Mouse (Mus musculus) liver, embryonic 16.5 days (tissue): ENCODE measurements around the gene Gm5150. TPM values are rescaled to one million over a fixed set of nuclear protein-coding genes. Genes with fewer than 3 reads are reported as not detected.
"Not testable (repeated sequence)": the region's sequence is repeated elsewhere in the genome, so short reads cannot be mapped to it uniquely, and the experiment has no call there.

ENCODE experiments used
- ATAC-seq: fragments of 200-750 bp; cut with Nextera tagmentation; 2 replicates; pipeline ENCODE4 v1.8.0; 2017; ENCODE audit warnings: low read depth, mild to moderate bottlenecking, moderate number of reproducible peaks, moderate library complexity
- H3K27ac ChIP-seq: fragments of 300-500 bp; sonication (generic); 2 replicates; pipeline ENCODE4 v1.5.1; 2014; ENCODE audit warnings: mild to moderate bottlenecking, low read length
- H3K27me3 ChIP-seq: fragments of 300-500 bp; sonication (generic); 2 replicates; pipeline ENCODE4 v1.6.1; 2014; ENCODE audit warnings: low read depth, low read length, mixed read lengths; ENCODE audit not compliant: control insufficient read depth, insufficient read depth
- H3K36me3 ChIP-seq: fragments of 300-500 bp; sonication (generic); 2 replicates; pipeline ENCODE4 v1.6.1; 2014; ENCODE audit warnings: mild to moderate bottlenecking; ENCODE audit not compliant: control insufficient read depth, insufficient read depth
- H3K4me1 ChIP-seq: fragments of 300-500 bp; sonication (generic); 2 replicates; pipeline ENCODE4 v1.6.1; 2014; ENCODE audit warnings: low read depth, low read length, mixed read lengths; ENCODE audit not compliant: control insufficient read depth
- H3K4me2 ChIP-seq: fragments of 300-500 bp; sonication (generic); 2 replicates; pipeline ENCODE4 v1.6.1; 2014; ENCODE audit warnings: low read depth, low read length, mixed read lengths
- H3K4me3 ChIP-seq: fragments of 300-500 bp; sonication (generic); 2 replicates; pipeline ENCODE4 v1.5.1; 2014; ENCODE audit warnings: low read depth, mild to moderate bottlenecking, low read length
- H3K9ac ChIP-seq: fragments of 300-500 bp; sonication (generic); 2 replicates; pipeline ENCODE4 v1.6.1; 2014; ENCODE audit warnings: low read depth, low read length
- H3K9me3 ChIP-seq: fragments of 300-500 bp; sonication (generic); replicated peaks from 2 replicates; pipeline ENCODE4 v1.6.1; 2016; ENCODE audit warnings: low read length; ENCODE audit not compliant: control insufficient read depth
- WGBS: fragments of 180-500 bp; shearing (Covaris S2); extraction: QIAGEN DNeasy Blood & Tissue Kit; methylation state at CpG from one replicate; pipeline ENCODE4 v1.1.7; 2014; ENCODE audit not compliant: insufficient replicate concordance; 5-methylcytosine and 5-hydroxymethylcytosine counted together
- polyA plus RNA-seq: library from polyadenylated mRNA; unstranded; fragments of >200 nt; fragmentation: Nextera tagmentation; extraction: Ambion mirVana; gene quantifications from 2 replicates; pipeline ENCODE4 v1.2.1, GENCODE M21; 2015

Gene Gm5150
- polyA plus RNA-seq, result 0.57 and 0.62 TPM in 2 replicates

DNA sequence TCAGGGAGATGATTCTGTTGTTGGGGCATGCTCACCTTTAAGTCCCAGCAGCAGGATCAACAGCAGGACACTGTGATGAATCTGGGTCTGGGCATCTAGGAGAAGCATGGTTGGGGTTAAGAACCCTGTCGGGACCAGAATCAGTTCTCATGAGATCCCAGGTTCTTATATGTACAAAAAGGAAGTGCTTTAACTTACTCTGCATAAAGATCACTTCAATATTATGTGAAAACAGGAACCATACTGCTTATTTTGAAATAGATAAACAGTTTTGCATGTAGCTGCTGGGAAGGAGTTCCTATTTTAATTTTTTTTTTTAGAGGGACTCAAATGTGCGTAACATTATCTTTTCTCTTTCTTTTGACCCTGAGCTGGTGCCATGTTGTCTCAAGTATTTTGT is at the start of gene Gm5150:
TSS of gene Gm5150 (minus strand) at position 223 of the 400 bp plus-strand sequence.
- H3K36me3 ChIP-seq, result no peaks in the 10 kb centered on the region
- H3K9ac ChIP-seq, result no peak within 1 kb of the TSS
- H3K9me3 ChIP-seq, result no peaks in the 10 kb centered on the region
- 66% methylated on average over 2 of the region's 2 CpGs for WGBS
- no peak within 1 kb of the TSS for H3K27ac ChIP-seq
- H3K4me3 ChIP-seq, result no peak within 1 kb of the TSS
- H3K27me3 ChIP-seq, result no peaks in the 10 kb centered on the region
- H3K4me1 ChIP-seq, result no peaks in the 10 kb centered on the region
- ATAC-seq, result no peak
- no peak within 1 kb of the TSS for H3K4me2 ChIP-seq

DNA sequence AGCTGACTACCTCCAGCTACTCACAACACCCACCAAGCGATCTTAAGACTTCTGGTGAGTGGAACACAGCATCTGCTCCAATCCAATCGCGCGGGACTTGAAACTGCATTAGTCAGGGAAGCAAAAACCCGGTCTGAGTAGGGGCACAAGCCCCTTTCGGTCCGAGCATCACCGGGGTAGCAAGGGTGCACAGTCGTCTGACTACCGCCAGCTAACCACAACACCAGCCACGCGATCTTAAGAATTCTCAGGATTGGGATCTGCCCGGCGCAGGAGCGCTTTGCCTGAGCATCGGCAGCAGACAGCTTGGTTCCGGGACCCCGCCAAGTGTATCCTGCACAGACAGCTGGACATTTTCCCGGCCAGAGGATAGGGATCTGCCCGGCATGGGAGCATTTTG is 45.5 kb upstream of the Gm5150 start:
- H3K9me3 ChIP-seq, ATAC-seq, H3K36me3 ChIP-seq, H3K4me3 ChIP-seq, H3K27me3 ChIP-seq, H3K9ac ChIP-seq, H3K4me1 ChIP-seq, H3K27ac ChIP-seq, H3K4me2 ChIP-seq: not testable (repeated sequence)
- WGBS, result 61% methylated on average over 20 of the region's 20 CpGs

DNA sequence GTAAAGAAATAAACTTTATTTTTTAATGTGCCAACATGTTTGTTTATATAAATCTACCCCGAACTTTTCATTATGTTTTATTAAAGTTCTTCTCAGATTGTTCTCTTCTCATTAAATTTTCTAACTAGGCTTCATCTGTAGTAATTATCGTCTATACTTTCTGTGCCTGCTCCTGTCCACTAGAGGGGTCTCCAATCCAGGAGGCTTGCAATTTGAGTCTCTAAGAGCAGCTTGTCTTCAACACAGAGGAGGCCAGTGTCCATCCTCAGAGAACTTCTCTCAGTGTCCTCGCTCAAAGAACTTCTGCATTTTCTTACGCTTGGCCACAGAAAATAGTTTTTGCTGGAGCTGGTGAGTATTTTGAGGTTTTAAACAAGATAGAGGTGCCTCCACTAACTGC is 41.1 kb upstream of the Gm5150 start:
- no peak overlapping the region for H3K9ac ChIP-seq
- H3K9me3 ChIP-seq, result no peaks in the 10 kb centered on the region
- no peak overlapping the region for H3K4me3 ChIP-seq
- H3K27me3 ChIP-seq, result no peaks in the 10 kb centered on the region
- ATAC-seq, result no peak
- WGBS, result 37% methylated on average over 4 of the region's 4 CpGs
- no peaks in the 10 kb centered on the region for H3K4me1 ChIP-seq
- no peaks in the 10 kb centered on the region for H3K36me3 ChIP-seq
- no peak overlapping the region for H3K27ac ChIP-seq
- no peak overlapping the region for H3K4me2 ChIP-seq

DNA sequence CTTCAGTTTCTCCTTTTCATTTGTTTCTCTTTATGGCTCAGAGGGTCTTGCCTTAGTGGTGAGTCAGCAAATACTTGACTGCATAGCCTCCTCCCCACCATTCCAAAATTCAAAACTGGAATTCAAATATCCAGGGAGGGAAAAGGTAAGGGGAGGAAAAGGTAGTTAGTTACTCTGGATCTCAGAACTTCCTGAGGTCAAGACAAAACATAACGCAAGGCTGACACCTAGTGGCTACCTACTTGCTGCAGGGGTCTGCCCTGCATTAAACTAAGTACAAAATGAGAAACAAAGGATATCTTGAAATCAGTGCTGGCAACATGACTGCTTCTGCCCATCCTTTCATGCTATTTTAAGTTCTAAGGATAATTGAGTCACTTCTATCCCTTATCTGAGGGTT is 37.1 kb upstream of the Gm5150 start:
- no peaks in the 10 kb centered on the region for H3K36me3 ChIP-seq
- H3K9ac ChIP-seq, result no peak overlapping the region
- WGBS, result 0% methylated on average over 1 of the region's 1 CpGs
- no peak for ATAC-seq
- H3K27me3 ChIP-seq, result no peaks in the 10 kb centered on the region
- H3K4me3 ChIP-seq, result no peak overlapping the region
- no peaks in the 10 kb centered on the region for H3K4me1 ChIP-seq
- H3K27ac ChIP-seq, result no peak overlapping the region
- no peak overlapping the region for H3K4me2 ChIP-seq
- H3K9me3 ChIP-seq, result no peaks in the 10 kb centered on the region

DNA sequence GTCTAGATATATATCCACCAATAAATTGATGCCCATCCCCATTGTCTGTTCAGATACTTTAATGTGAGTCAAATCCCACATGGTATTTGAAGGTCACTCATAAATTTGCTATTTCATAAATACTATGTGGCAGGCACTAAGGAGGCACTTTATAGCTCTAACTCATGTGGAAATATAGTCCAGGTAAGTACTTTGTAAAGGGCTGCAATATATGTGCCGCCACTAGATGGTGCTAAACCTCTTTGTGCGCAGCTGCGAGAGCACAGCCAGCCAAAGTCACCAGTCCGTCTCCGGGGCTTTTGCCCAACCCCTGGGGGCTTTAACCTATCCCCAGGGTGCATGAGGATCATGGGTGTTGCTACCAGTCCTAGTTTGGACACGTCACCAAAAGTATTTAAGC is 18.8 kb upstream of the Gm5150 start:
- H3K9me3 ChIP-seq, H3K27ac ChIP-seq, ATAC-seq, H3K9ac ChIP-seq, H3K4me3 ChIP-seq, H3K36me3 ChIP-seq, H3K27me3 ChIP-seq, H3K4me2 ChIP-seq, H3K4me1 ChIP-seq: not testable (repeated sequence)
- 3% methylated on average over 4 of the region's 6 CpGs for WGBS

DNA sequence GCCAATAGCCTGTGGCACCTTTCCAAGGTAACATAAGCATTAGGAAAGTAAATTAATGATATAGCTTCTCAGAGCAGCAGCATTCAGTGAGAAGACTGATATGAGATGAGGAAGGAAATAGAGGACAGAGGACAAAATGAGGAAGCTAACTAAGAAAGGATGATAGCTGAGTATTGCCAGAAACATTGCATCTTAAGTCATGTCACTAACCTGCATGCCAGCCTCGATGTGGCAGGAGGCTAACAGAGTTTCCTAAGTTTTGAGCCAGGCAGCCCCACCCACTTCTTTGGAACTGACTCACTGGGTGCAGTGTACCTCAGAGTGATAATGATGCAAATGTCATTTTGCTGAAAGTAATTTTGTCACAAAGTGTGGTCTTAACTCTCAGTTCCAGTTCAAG is 16.0 kb upstream of the Gm5150 start:
- no peaks in the 10 kb centered on the region for H3K9me3 ChIP-seq
- no peaks in the 10 kb centered on the region for H3K4me1 ChIP-seq
- no peaks in the 10 kb centered on the region for H3K27me3 ChIP-seq
- 10% methylated on average over 1 of the region's 1 CpGs for WGBS
- H3K4me3 ChIP-seq, result no peak overlapping the region
- no peak overlapping the region for H3K4me2 ChIP-seq
- H3K27ac ChIP-seq, result no peak overlapping the region
- no peak overlapping the region for H3K9ac ChIP-seq
- H3K36me3 ChIP-seq, result no peaks in the 10 kb centered on the region
- ATAC-seq, result no peak

DNA sequence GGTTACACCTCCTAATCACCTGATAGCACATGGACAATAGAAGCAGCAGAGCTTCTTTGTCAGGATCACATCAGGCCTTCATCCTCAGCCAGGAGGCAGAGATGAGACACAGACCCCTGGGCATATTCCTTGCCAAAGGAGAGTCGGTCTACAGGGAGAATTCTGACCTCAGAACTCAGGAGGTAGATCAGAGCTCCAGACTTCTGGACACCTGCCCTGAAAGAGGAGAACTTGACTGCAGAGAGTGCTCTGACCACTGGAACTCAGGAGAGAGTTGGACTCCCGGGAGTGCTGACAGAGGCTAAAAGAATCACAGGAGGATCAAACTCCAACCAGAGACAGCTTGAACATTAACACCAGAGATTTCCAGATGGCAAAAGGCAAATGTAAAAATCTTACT is 8.2 kb upstream of the Gm5150 start:
- 43% methylated on average over 2 of the region's 2 CpGs for WGBS
- not testable (repeated sequence) for H3K27me3 ChIP-seq, H3K9ac ChIP-seq, H3K36me3 ChIP-seq, H3K4me2 ChIP-seq, H3K4me3 ChIP-seq, ATAC-seq, H3K4me1 ChIP-seq, H3K9me3 ChIP-seq, H3K27ac ChIP-seq

DNA sequence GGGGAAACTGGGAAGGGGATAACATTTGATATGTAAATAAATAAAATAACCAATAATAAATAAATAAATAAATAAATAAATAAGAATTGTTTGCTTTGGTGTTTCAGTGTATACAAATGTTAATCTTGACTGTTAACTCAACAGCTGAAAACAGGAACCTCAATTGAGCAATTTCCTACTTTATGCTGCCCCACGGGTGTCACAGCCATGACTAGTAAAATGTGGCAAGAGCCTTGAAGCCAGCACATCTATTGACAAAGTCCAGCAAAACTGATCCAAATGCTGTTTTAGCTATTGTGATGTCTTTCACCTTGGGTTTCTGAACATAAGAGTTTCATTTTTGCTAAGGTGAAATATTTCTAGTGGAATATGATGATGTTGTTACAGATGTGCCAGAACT is 1.6 kb upstream of the Gm5150 start:
- no peak overlapping the region for H3K27ac ChIP-seq
- H3K9ac ChIP-seq, result no peak overlapping the region
- H3K36me3 ChIP-seq, result no peaks in the 10 kb centered on the region
- ATAC-seq, result no peak
- H3K4me2 ChIP-seq, result no peak overlapping the region
- no peaks in the 10 kb centered on the region for H3K4me1 ChIP-seq
- H3K9me3 ChIP-seq, result no peaks in the 10 kb centered on the region
- no peaks in the 10 kb centered on the region for H3K27me3 ChIP-seq
- 18% methylated on average over 1 of the region's 1 CpGs for WGBS
- H3K4me3 ChIP-seq, result no peak overlapping the region

DNA sequence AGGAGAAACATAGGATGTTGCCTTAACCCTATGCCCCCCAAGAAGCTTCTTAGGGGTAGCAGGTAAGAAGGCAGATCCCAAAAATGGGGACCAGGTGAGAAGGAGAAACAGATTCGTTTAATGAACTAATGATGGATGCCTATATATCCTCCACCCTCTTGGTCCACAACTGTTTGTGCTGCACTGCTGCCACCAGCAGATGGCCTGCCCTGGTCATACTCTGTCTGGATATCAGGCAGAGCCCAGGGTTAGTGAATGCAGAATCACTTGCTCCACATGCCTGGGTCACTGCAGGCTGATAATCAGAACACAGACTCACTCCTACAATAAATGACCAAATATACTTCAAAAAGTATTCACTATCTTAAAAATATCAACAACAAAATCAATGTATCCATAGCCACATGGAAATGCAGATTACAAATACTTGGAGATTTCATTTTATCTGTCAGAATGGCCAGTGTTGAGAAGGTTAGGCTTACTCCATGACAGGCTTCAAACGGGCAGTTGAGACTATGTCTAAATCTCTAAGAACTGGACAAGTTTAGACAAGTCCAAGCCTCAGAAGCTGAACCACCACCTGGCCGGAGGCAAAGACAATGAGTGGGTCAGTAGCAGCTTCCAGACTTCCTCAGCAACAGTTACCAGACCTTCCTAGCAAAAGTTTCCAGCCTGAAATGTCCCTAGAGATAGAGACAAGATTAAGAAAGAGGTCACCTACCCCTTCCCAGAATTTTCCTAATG is 2.2 kb downstream of the Gm5150 start:
- Histone ChIP-seq H3K9me3 (no peaks in the 10 kb centered on the region), H3K4me2 (no peak overlapping the region), H3K36me3 (no peaks in the 10 kb centered on the region), H3K27ac (no peak overlapping the region), H3K27me3 (no peaks in the 10 kb centered on the region), H3K4me3 (no peak overlapping the region), H3K9ac (no peak overlapping the region), H3K4me1 (no peaks in the 10 kb centered on the region)
- 56% methylated on average over 3 of the region's 3 CpGs for WGBS
- no peak for ATAC-seq
